Comparison of ENCODE assay signal across 18 mouse cellular contexts in genomic region chr6:18477313-18477930, GRCm38 (mm10). TPM values are rescaled to one million over a fixed set of nuclear protein-coding genes. Genes with fewer than 3 reads are reported as not detected.
"Had no signal": no experiment of that assay in that cellular context is flagged by ENCODE, and none has a peak within 500 bp of the region (broad histone marks: within the 10 kb centered on the region; RNA-seq: fewer than 3 reads in every experiment).

No protein-coding gene starts in this region.

- DNase-seq: kidney, adult 18-20 months; kidney, adult 9 months; kidney, postnatal 14 days; kidney, postnatal 4 days; liver, embryonic 13.5 days; lung, adult 2 months; lung, postnatal 14 days; lung, postnatal 4 days; midbrain, embryonic 14.5 days; retina, postnatal 1 day; right cerebral cortex, postnatal 25 days; spleen, adult 18-20 months; thymus, postnatal 25 days had no signal

- H3K36me3 ChIP-seq: liver, embryonic 13.5 days; neural tube, embryonic 12.5 days; stomach, embryonic 15.5 days had no signal

- H3K4me1 ChIP-seq: liver, embryonic 13.5 days; neural tube, embryonic 12.5 days; stomach, embryonic 15.5 days had no signal

- H3K9ac ChIP-seq: liver, embryonic 13.5 days; neural tube, embryonic 12.5 days; stomach, embryonic 15.5 days had no signal

- H3K27me3 ChIP-seq: liver, embryonic 13.5 days; neural tube, embryonic 12.5 days; stomach, embryonic 15.5 days had no signal

- H3K27ac ChIP-seq: liver, embryonic 13.5 days; neural tube, embryonic 12.5 days; stomach, embryonic 15.5 days had no signal

- H3K4me3 ChIP-seq: liver, embryonic 13.5 days; neural tube, embryonic 12.5 days; stomach, embryonic 15.5 days had no signal

- H3K9me3 ChIP-seq: liver, embryonic 13.5 days; neural tube, embryonic 12.5 days; stomach, embryonic 15.5 days had no signal

- H3K4me2 ChIP-seq: liver, embryonic 13.5 days; midbrain, embryonic 11.5 days; neural tube, embryonic 12.5 days; stomach, embryonic 15.5 days had no signal

RNA-seq across cellular contexts. Expression of gene Cttnbp2, which starts 37.2 kb away (rescaled TPM):
- total RNA-seq: megakaryocyte progenitor cell, adult 5-6 weeks; megakaryocyte-erythroid progenitor cell, adult 5-6 weeks had no signal
